Mouse (Mus musculus) thymus, adult 2 months (tissue): ENCODE measurements at regions not wholly inside any gene's neighbourhood (a gene's known extent, or its start where the extent isn't known, plus 50 kb on each side); places are given as distances from the start of the nearest gene placed in this dataset.

ENCODE experiments used
- CTCF ChIP-seq: fragments of 200-500 bp; IDR thresholded peaks from 2 replicates; pipeline ENCODE4 v1.5.1; 2012; ENCODE audit warnings: mild to moderate bottlenecking, control low read depth, low read length, moderate library complexity, borderline replicate concordance; ENCODE audit not compliant: control insufficient read depth, poor library complexity, insufficient read depth; ENCODE audit errors: extremely low read depth
- POLR2A ChIP-seq: fragments of 200-500 bp; IDR thresholded peaks from 2 replicates; pipeline ENCODE4 v1.6.1; 2012; ENCODE audit warnings: mild to moderate bottlenecking, low read length, control low read depth, moderate library complexity; ENCODE audit not compliant: control insufficient read depth, poor library complexity, insufficient read depth; ENCODE audit errors: extremely low read depth

DNA sequence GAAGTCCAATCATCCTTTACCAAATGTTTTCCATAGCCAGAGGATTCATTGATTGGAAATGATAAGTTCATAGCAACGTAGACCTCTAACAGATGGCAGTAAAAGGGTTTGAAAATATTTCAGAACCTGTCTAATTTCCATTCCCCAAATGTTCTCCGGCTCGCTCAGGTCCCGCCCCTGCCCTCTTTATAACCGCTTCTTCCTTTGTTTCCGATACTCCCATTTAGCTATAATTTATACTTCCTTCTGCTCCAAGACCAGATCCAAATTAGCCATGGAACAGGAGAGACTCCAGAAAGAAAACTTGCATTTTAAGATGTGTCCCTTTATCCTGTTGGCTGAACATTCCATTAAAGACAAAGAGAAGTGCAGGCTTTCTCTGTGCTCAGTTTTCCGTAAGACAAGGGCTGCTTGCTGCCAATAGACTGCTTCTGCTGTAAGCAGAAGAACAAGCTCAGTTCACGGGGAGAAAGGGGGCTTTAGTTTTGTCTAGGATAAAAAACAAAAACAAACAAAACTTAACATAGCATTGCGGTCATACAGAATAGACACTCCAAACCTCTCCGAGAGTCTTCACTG lies 202.7 kb upstream of the Prkcq start:
- no peak for TF ChIP-seq CTCF
- TF ChIP-seq POLR2A = no peak
